In the genomic region with DNA sequence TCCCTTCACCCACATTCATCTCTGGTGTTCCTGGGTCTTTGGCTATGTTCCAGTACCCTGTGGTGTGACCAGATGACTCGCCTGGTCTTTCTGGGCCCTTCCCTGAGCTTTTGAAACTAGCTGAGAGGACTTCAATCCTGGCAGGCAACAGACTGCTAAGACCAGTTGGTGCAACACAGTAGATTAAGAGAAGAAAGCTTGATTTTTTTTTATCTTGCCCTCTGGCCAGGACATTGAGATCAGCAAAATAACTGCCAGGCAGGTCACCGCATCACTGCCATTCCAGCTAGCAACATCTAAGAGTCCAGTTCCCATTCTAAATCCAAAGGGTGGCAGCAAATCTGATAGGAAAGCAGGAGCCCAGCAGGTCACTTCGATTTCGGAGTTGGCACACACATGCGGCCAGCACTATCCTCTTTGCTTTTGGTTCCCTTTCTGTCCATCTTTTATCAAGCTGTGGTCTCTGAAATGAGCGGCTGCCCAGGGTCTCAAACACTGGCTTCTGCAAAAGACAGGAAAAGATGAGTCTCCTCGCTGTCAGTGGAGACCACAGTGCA, we compare ENCODE assay signal across 17 mouse cellular contexts.
DNase-seq lines count a peak whose midpoint lies in the region; TF ChIP-seq lines count a peak whose summit lies in the region.
"Had no signal": no experiment of that assay in that cellular context is flagged by ENCODE, and none has a peak within 500 bp of the region (broad histone marks: within the 10 kb centered on the region; RNA-seq: fewer than 3 reads in every experiment).

No protein-coding gene starts in this region.

- 78% methylated on average over 7 of the region's 7 CpGs for WGBS in kidney, adult 2 months

- no peak overlapping the region for H3K4me3 ChIP-seq in kidney, adult 2 months (ENCODE audit: insufficient read depth, low read depth, low read length)
- H3K4me3 ChIP-seq: erythroblast, embryonic 14.5 days; gastrocnemius, adult 2 months; heart, embryonic 13.5 days; limb, embryonic 12.5 days; neural tube, embryonic 15.5 days had no signal

- H3K27ac ChIP-seq in kidney, adult 2 months (ENCODE audit: insufficient read depth, low read depth, low read length) = no peak overlapping the region
- H3K27ac ChIP-seq: gastrocnemius, adult 2 months; heart, embryonic 13.5 days; kidney, postnatal 0 days; limb, embryonic 12.5 days; macrophage; neural tube, embryonic 15.5 days had no signal

- no peak for TF ChIP-seq CTCF in kidney, adult 2 months (conservative IDR thresholded peaks at IDR 0.05; ENCODE audit: insufficient read depth, insufficient read length, low read depth, low read length)

- H3K27me3 ChIP-seq in kidney, adult 2 months (replicated peaks; ENCODE audit: control insufficient read depth, insufficient read depth, low read length) = no peaks in the 10 kb centered on the region
- H3K27me3 ChIP-seq: heart, embryonic 13.5 days; limb, embryonic 12.5 days; neural tube, embryonic 15.5 days had no signal

- peaks cover 9% of the 10 kb centered on the region; the same call in 1 of the 2 replicates for H3K4me1 ChIP-seq in kidney, adult 2 months (ENCODE audit: control insufficient read depth, insufficient read depth, low read length)
- H3K4me1 ChIP-seq: neural tube, embryonic 15.5 days had no signal

- no peak for TF ChIP-seq POLR2A in kidney, adult 2 months (IDR thresholded peaks at IDR 0.05; ENCODE audit: low read depth, low read length)

- no peaks in the 10 kb centered on the region for H3K36me3 ChIP-seq in kidney, adult 2 months (ENCODE audit: control insufficient read depth, insufficient read depth, low read length)
- H3K36me3 ChIP-seq: heart, embryonic 13.5 days; limb, embryonic 12.5 days; neural tube, embryonic 15.5 days had no signal

- peak; percentile 61 for DNase-seq in kidney, adult 2 months
- no peak for DNase-seq in kidney, postnatal 10 days
- DNase-seq in 416B (ENCODE audit: low read depth) = peak; percentile 67
- DNase-seq in brain, adult 2 months (ENCODE audit: low read depth, low spot score) = peak; percentile 94
- peak; percentile 93 to 96 for DNase-seq in cerebellum, postnatal 14 days
- no peak for DNase-seq in spleen, postnatal 10 days (ENCODE audit: low spot score in 2 of 2)
- DNase-seq in ovary, postnatal 10 days (ENCODE audit: low spot score) = no peak
- DNase-seq in urinary bladder, adult 2 months (ENCODE audit: low spot score) = no peak
- DNase-seq: gastrocnemius, adult 2 months; liver, postnatal 0 days; right cerebral cortex, postnatal 14 days had no signal

Comparison
In these comparisons a context has a peak if more than half of its experiments do, and no peak if none do; other contexts are left out.
1. DNase-seq: peak in kidney, adult 2 months (single experiment), 416B (single experiment), brain, adult 2 months (single experiment) and cerebellum, postnatal 14 days (2 of 2); none in kidney, postnatal 10 days (single experiment), spleen, postnatal 10 days (0 of 2), ovary, postnatal 10 days (single experiment) and urinary bladder, adult 2 months (single experiment).